Mouse (Mus musculus) spleen, postnatal 36 days (tissue): ENCODE results near the gene Pde10a.

Experiments used
- DNase-seq, 2 experiments: peaks; one replicate each; pipeline ENCODE4 v3.0.0; 2022; ENCODE audit warnings: low spot score in 2 of 2, mixed read lengths in 1 of 2

Gene Pde10a

GRCm38 (mm10) chr17:8841897-8842540 lies 316.8 kb downstream of the Pde10a start:
- DNase-seq = no peak

- no peak for DNase-seq
Observed at GRCm38 (mm10) chr17:8842662-8843061, 317.5 kb downstream of the Pde10a start.

- no peak for DNase-seq
Observed at GRCm38 (mm10) chr17:8843941-8844340, 318.8 kb downstream of the Pde10a start.

- DNase-seq = peak; percentile 36 to 43
Observed at GRCm38 (mm10) chr17:8846506-8846905, 321.3 kb downstream of the Pde10a start.

- DNase-seq = no peak
Observed at GRCm38 (mm10) chr17:8847558-8847957, 322.4 kb downstream of the Pde10a start.

GRCm38 (mm10) chr17:8851846-8852245 lies 326.7 kb downstream of the Pde10a start:
- DNase-seq = no peak

GRCm38 (mm10) chr17:8856430-8857371 lies 331.5 kb downstream of the Pde10a start:
- peak; percentile 65 to 78 for DNase-seq

GRCm38 (mm10) chr17:8858636-8859421 lies 333.7 kb downstream of the Pde10a start:
- DNase-seq = no peak

GRCm38 (mm10) chr17:8859489-8859888 lies 334.3 kb downstream of the Pde10a start:
- DNase-seq = no peak

GRCm38 (mm10) chr17:8864638-8865497 lies 339.7 kb downstream of the Pde10a start:
- DNase-seq = no peak

GRCm38 (mm10) chr17:8867331-8868237 lies 342.4 kb downstream of the Pde10a start:
- peak; percentile 5 to 38 for DNase-seq

- no peak for DNase-seq
Observed at GRCm38 (mm10) chr17:8869287-8869686, 344.1 kb downstream of the Pde10a start.

GRCm38 (mm10) chr17:8870848-8871247 lies 345.7 kb downstream of the Pde10a start:
- no peak for DNase-seq

- no peak for DNase-seq
Observed at GRCm38 (mm10) chr17:8871396-8871795, 346.2 kb downstream of the Pde10a start.

- no peak for DNase-seq
Observed at GRCm38 (mm10) chr17:8871997-8872593, 346.9 kb downstream of the Pde10a start.

GRCm38 (mm10) chr17:8872611-8873010 lies 347.4 kb downstream of the Pde10a start:
- DNase-seq = no peak

- DNase-seq = no peak
Observed at GRCm38 (mm10) chr17:8878056-8878455, 352.9 kb downstream of the Pde10a start.

- DNase-seq = no peak
Observed at GRCm38 (mm10) chr17:8881711-8882110, 356.5 kb downstream of the Pde10a start.

- no peak for DNase-seq
Observed at GRCm38 (mm10) chr17:8884691-8885090, 359.5 kb downstream of the Pde10a start.

GRCm38 (mm10) chr17:8885830-8886229 lies 360.7 kb downstream of the Pde10a start:
- DNase-seq = no peak
